ENCODE assay signal across 20 mouse cellular contexts in genomic region chr2:109820357-109820756, GRCm38 (mm10).
DNase-seq lines count a peak whose midpoint lies in the region; ATAC-seq and TF ChIP-seq lines count a peak whose summit lies in the region.
"Had no signal": no experiment of that assay in that cellular context is flagged by ENCODE, and none has a peak within 500 bp of the region (broad histone marks: within the 10 kb centered on the region; RNA-seq: fewer than 3 reads in every experiment).

No protein-coding gene starts in this region.

- H3K4me1 ChIP-seq in hindbrain, embryonic 16.5 days (ENCODE audit: control insufficient read depth, insufficient read depth, low read depth, low read length): no peaks in the 10 kb centered on the region
- no peaks in the 10 kb centered on the region for H3K4me1 ChIP-seq in hindbrain, embryonic 13.5 days (replicated peaks)
- no peaks in the 10 kb centered on the region for H3K4me1 ChIP-seq in midbrain, postnatal 0 days (ENCODE audit: insufficient read depth, low read length)
- H3K4me1 ChIP-seq in midbrain, embryonic 16.5 days (ENCODE audit: control insufficient read depth, insufficient read depth, low read length): no peaks in the 10 kb centered on the region
- no peaks in the 10 kb centered on the region for H3K4me1 ChIP-seq in neural tube, embryonic 14.5 days (ENCODE audit: control insufficient read depth, insufficient read depth, low read length)
- H3K4me1 ChIP-seq: forebrain, embryonic 15.5 days had no signal

- peak; percentile 61 for ATAC-seq in hindbrain, embryonic 16.5 days
- ATAC-seq in hindbrain, embryonic 13.5 days (ENCODE audit: low FRiP score): no peak
- no peak for ATAC-seq in midbrain, postnatal 0 days (ENCODE audit: low FRiP score)
- no peak for ATAC-seq in midbrain, embryonic 16.5 days
- peak; percentile 49 for ATAC-seq in neural tube, embryonic 14.5 days (ENCODE audit: low read depth)
- ATAC-seq: forebrain, embryonic 13.5 days; forebrain, embryonic 15.5 days had no signal

- no peak overlapping the region for H3K4me2 ChIP-seq in hindbrain, embryonic 16.5 days (ENCODE audit: low read length)
- H3K4me2 ChIP-seq in hindbrain, embryonic 13.5 days: no peak overlapping the region
- H3K4me2 ChIP-seq in midbrain, postnatal 0 days (ENCODE audit: low read depth, low read length, poor library complexity, severe bottlenecking): no peak overlapping the region
- H3K4me2 ChIP-seq in midbrain, embryonic 16.5 days (ENCODE audit: low read length): no peak overlapping the region
- H3K4me2 ChIP-seq in neural tube, embryonic 14.5 days (ENCODE audit: low read depth, low read length): no peak overlapping the region
- H3K4me2 ChIP-seq: embryonic facial prominence, embryonic 12.5 days; forebrain, embryonic 13.5 days; forebrain, embryonic 15.5 days had no signal

- no peaks in the 10 kb centered on the region for H3K9me3 ChIP-seq in hindbrain, embryonic 16.5 days (ENCODE audit: control insufficient read depth, low read length)
- no peaks in the 10 kb centered on the region for H3K9me3 ChIP-seq in hindbrain, embryonic 13.5 days
- H3K9me3 ChIP-seq in midbrain, postnatal 0 days (ENCODE audit: low read length): no peaks in the 10 kb centered on the region
- H3K9me3 ChIP-seq in midbrain, embryonic 16.5 days (replicated peaks; ENCODE audit: control insufficient read depth, low read length, poor library complexity, severe bottlenecking): no peaks in the 10 kb centered on the region
- no peaks in the 10 kb centered on the region for H3K9me3 ChIP-seq in neural tube, embryonic 14.5 days (ENCODE audit: control insufficient read depth, low read length)
- H3K9me3 ChIP-seq: embryonic facial prominence, embryonic 10.5 days; embryonic facial prominence, embryonic 12.5 days; forebrain, embryonic 13.5 days; forebrain, embryonic 15.5 days had no signal

- no peaks in the 10 kb centered on the region for H3K36me3 ChIP-seq in hindbrain, embryonic 16.5 days (ENCODE audit: control insufficient read depth, insufficient read depth, low read length)
- H3K36me3 ChIP-seq in hindbrain, embryonic 13.5 days: no peaks in the 10 kb centered on the region
- no peaks in the 10 kb centered on the region for H3K36me3 ChIP-seq in midbrain, postnatal 0 days (ENCODE audit: insufficient read depth, low read length)
- H3K36me3 ChIP-seq in midbrain, embryonic 16.5 days (ENCODE audit: control insufficient read depth, insufficient read depth, low read length): no peaks in the 10 kb centered on the region
- H3K36me3 ChIP-seq in neural tube, embryonic 14.5 days (ENCODE audit: control insufficient read depth, insufficient read depth, low read length): no peaks in the 10 kb centered on the region
- H3K36me3 ChIP-seq: embryonic facial prominence, embryonic 10.5 days; embryonic facial prominence, embryonic 12.5 days; forebrain, embryonic 15.5 days had no signal

- TF ChIP-seq POLR2A in brain, embryonic 14.5 days (IDR thresholded peaks at IDR 0.05; ENCODE audit: borderline replicate concordance, extremely low read depth, insufficient read depth, insufficient read length, poor library complexity, severe bottlenecking): no peak

- no peaks in the 10 kb centered on the region for H3K27me3 ChIP-seq in hindbrain, embryonic 16.5 days (replicated peaks; ENCODE audit: control insufficient read depth, insufficient read depth, low read length)
- no peaks in the 10 kb centered on the region for H3K27me3 ChIP-seq in hindbrain, embryonic 13.5 days
- no peaks in the 10 kb centered on the region for H3K27me3 ChIP-seq in midbrain, postnatal 0 days (ENCODE audit: insufficient read depth, low read length)
- H3K27me3 ChIP-seq in midbrain, embryonic 16.5 days (ENCODE audit: control insufficient read depth, insufficient read depth, low read depth, low read length): no peaks in the 10 kb centered on the region
- no peaks in the 10 kb centered on the region for H3K27me3 ChIP-seq in neural tube, embryonic 14.5 days (ENCODE audit: control insufficient read depth, insufficient read depth, low read length)
- H3K27me3 ChIP-seq: embryonic facial prominence, embryonic 12.5 days; forebrain, embryonic 13.5 days; forebrain, embryonic 15.5 days had no signal

- DNase-seq in midbrain, postnatal 0 days (ENCODE audit: low spot score): peak; percentile 35
- DNase-seq in brain, embryonic 14.5 days (ENCODE audit: low read depth): peak; percentile 5
- no peak for DNase-seq in yolk sac, embryonic 10.5 days (ENCODE audit: low spot score)
- no peak for DNase-seq in gastrocnemius, postnatal 36 days
- DNase-seq: adrenal gland, adult 2 months; adrenal gland, postnatal 10 days; adrenal gland, postnatal 25 days; cerebellum, adult 11-12 months; cerebellum, adult 2 months; cerebellum, adult 9-10 months; cerebellum, postnatal 10 days; cerebellum, postnatal 25 days had no signal

- H3K9ac ChIP-seq in hindbrain, embryonic 16.5 days (ENCODE audit: low read depth, low read length): no peak overlapping the region
- no peak overlapping the region for H3K9ac ChIP-seq in hindbrain, embryonic 13.5 days
- H3K9ac ChIP-seq in midbrain, postnatal 0 days (replicated peaks; ENCODE audit: low read length, poor library complexity, severe bottlenecking): no peak overlapping the region
- H3K9ac ChIP-seq in midbrain, embryonic 16.5 days (ENCODE audit: low read depth, low read length): no peak overlapping the region
- no peak overlapping the region for H3K9ac ChIP-seq in neural tube, embryonic 14.5 days (replicated peaks; ENCODE audit: low read depth, low read length)
- H3K9ac ChIP-seq: embryonic facial prominence, embryonic 12.5 days; forebrain, embryonic 13.5 days; forebrain, embryonic 15.5 days had no signal

- no peak overlapping the region for H3K4me3 ChIP-seq in hindbrain, embryonic 16.5 days (ENCODE audit: low read length)
- no peak overlapping the region for H3K4me3 ChIP-seq in hindbrain, embryonic 13.5 days
- H3K4me3 ChIP-seq in midbrain, postnatal 0 days (ENCODE audit: low read depth, low read length): no peak overlapping the region
- no peak overlapping the region for H3K4me3 ChIP-seq in midbrain, embryonic 16.5 days (ENCODE audit: low read depth, low read length)
- H3K4me3 ChIP-seq in neural tube, embryonic 14.5 days (ENCODE audit: low read depth, low read length): no peak overlapping the region
- H3K4me3 ChIP-seq: embryonic facial prominence, embryonic 10.5 days; embryonic facial prominence, embryonic 12.5 days; forebrain, embryonic 13.5 days; forebrain, embryonic 15.5 days had no signal

- intact Hi-C loops in gastrocnemius, postnatal 36 days (cut with DNase I): no loop called here

- no peak overlapping the region for H3K27ac ChIP-seq in hindbrain, embryonic 16.5 days (ENCODE audit: low read depth, low read length)
- no peak overlapping the region for H3K27ac ChIP-seq in hindbrain, embryonic 13.5 days
- no peak overlapping the region for H3K27ac ChIP-seq in midbrain, postnatal 0 days (ENCODE audit: low read depth, low read length)
- H3K27ac ChIP-seq in midbrain, embryonic 16.5 days (ENCODE audit: low read length): no peak overlapping the region
- H3K27ac ChIP-seq in neural tube, embryonic 14.5 days (ENCODE audit: low read depth, low read length): no peak overlapping the region
- H3K27ac ChIP-seq: embryonic facial prominence, embryonic 10.5 days; embryonic facial prominence, embryonic 12.5 days; forebrain, embryonic 13.5 days; forebrain, embryonic 15.5 days had no signal

- no peak for TF ChIP-seq CTCF in midbrain, postnatal 0 days (IDR thresholded peaks at IDR 0.05)
- no peak for TF ChIP-seq CTCF in brain, embryonic 14.5 days (IDR thresholded peaks at IDR 0.05; ENCODE audit: borderline replicate concordance, extremely low read depth, insufficient read depth, insufficient read length)

- 75% methylated on average over 6 of the region's 6 CpGs for WGBS in hindbrain, embryonic 16.5 days
- WGBS in hindbrain, embryonic 13.5 days: 71% methylated on average over 6 of the region's 6 CpGs
- 84% methylated on average over 6 of the region's 6 CpGs for WGBS in midbrain, postnatal 0 days
- WGBS in midbrain, embryonic 16.5 days: 88% methylated on average over 6 of the region's 6 CpGs
- WGBS in neural tube, embryonic 14.5 days: 71% methylated on average over 6 of the region's 6 CpGs

Comparison
In these comparisons a context has a peak if more than half of its experiments do, and no peak if none do; other contexts are left out.
1. ATAC-seq: peak in hindbrain, embryonic 16.5 days (single experiment) and neural tube, embryonic 14.5 days (single experiment); none in hindbrain, embryonic 13.5 days (single experiment), midbrain, postnatal 0 days (single experiment) and midbrain, embryonic 16.5 days (single experiment).
2. DNase-seq: peak in midbrain, postnatal 0 days (single experiment) and brain, embryonic 14.5 days (single experiment); none in yolk sac, embryonic 10.5 days (single experiment) and gastrocnemius, postnatal 36 days (0 of 2).